Mouse (Mus musculus): ENCODE measurements around the gene Ap5z1.

- no peak for TF ChIP-seq CTCF (IDR thresholded peaks at IDR 0.05; ENCODE audit: low read depth, low read length)
- no peak for TF ChIP-seq TAL1 (conservative IDR thresholded peaks at IDR 0.05; ENCODE audit: low read depth, low read length)
- no peak for TF ChIP-seq GATA1 (IDR thresholded peaks at IDR 0.05; ENCODE audit: borderline replicate concordance, low read length)
- TF ChIP-seq GATA2 (IDR thresholded peaks at IDR 0.05; ENCODE audit: borderline replicate concordance, low read depth, low read length): no peak
Measured at GRCm38 (mm10) chr5:142427876-142428275, 35.9 kb upstream of the Ap5z1 start.
